Mouse (Mus musculus) G1E (cell line): ENCODE data around the gene Scn1b. TPM values are rescaled to one million over a fixed set of nuclear protein-coding genes. Genes with fewer than 3 reads are reported as not detected.
A peak's percentile ranks its signal among the peaks of the same experiment; 100 is the strongest.

Experiments used
- ATAC-seq: 2 replicates; pipeline ENCODE4 v1.8.0; 2016; ENCODE audit warnings: mild to moderate bottlenecking; ENCODE audit not compliant: insufficient number of reproducible peaks, poor library complexity, low FRiP score, severe bottlenecking; ENCODE audit errors: extremely low read depth
- DNase-seq: peaks from one replicate; pipeline ENCODE4 v3.0.0; 2012; ENCODE audit warnings: low spot score
- H3K27me3 ChIP-seq: 2 replicates; pipeline ENCODE4 v1.6.1; 2012; ENCODE audit warnings: mild to moderate bottlenecking, low read length, inconsistent platforms; ENCODE audit not compliant: insufficient read depth
- H3K36me3 ChIP-seq: replicated peaks from 2 replicates; pipeline ENCODE3; 2012; ENCODE audit warnings: mild to moderate bottlenecking, inconsistent platforms
- H3K4me1 ChIP-seq: 2 replicates; pipeline ENCODE4 v1.6.1; 2012; ENCODE audit warnings: low read depth, low read length, inconsistent platforms, mixed read lengths; ENCODE audit not compliant: insufficient read depth
- H3K4me3 ChIP-seq: 2 replicates; pipeline ENCODE4 v1.5.1; 2012; ENCODE audit warnings: low read depth, mild to moderate bottlenecking, inconsistent platforms, low read length, moderate library complexity, mixed read lengths
- H3K9me3 ChIP-seq: replicated peaks from 2 replicates; pipeline ENCODE4 v1.6.1; 2012; ENCODE audit warnings: inconsistent platforms
- CTCF ChIP-seq: IDR thresholded peaks from 2 replicates; pipeline ENCODE4 v1.5.1; 2012; ENCODE audit warnings: low read depth, low read length, inconsistent platforms, mixed read lengths
- GATA1 ChIP-seq: IDR thresholded peaks from 2 replicates; pipeline ENCODE4 v1.6.1; 2012; ENCODE audit warnings: borderline replicate concordance, low read length, inconsistent platforms, mixed read lengths
- GATA2 ChIP-seq: IDR thresholded peaks from 2 replicates; pipeline ENCODE4 v1.6.1; 2012; ENCODE audit warnings: low read depth, low read length, inconsistent platforms, borderline replicate concordance
- POLR2AphosphoS5 ChIP-seq: IDR thresholded peaks from 2 replicates; pipeline ENCODE4 v1.6.1; 2012; ENCODE audit warnings: low read depth, low read length, inconsistent platforms; ENCODE audit not compliant: insufficient replicate concordance
- TAL1 ChIP-seq: conservative IDR thresholded peaks from 2 replicates; pipeline ENCODE4 v1.6.1; 2012; ENCODE audit warnings: low read depth, low read length, inconsistent platforms, mixed read lengths
- polyA plus RNA-seq: library from polyadenylated mRNA; stranded (reverse); fragments of >175 nt; gene quantifications from 2 replicates; pipeline ENCODE4 v1.2.3, GENCODE M21; 2012
- total RNA-seq, 2 experiments: library from RNA; stranded (forward) in 1 of 2; stranded (reverse) in 1 of 2; fragments of 200-1000 nt in 1 of 2; fragments of >200 nt in 1 of 2; fragmentation: Nextera tagmentation in 1 of 2; gene quantifications; 2 replicates each; pipeline ENCODE4 v1.2.3; 2014 to 2017

Scn1b gene
- total and polyA plus RNA-seq, 3 experiments, result not detected

GRCm38 (mm10) chr7:31149751-31150565 is 23.2 kb upstream of the Scn1b start:
- no peaks in the 10 kb centered on the region for H3K27me3 ChIP-seq
- TF ChIP-seq TAL1, result no peak
- no peak for TF ChIP-seq CTCF
- TF ChIP-seq GATA1, result no peak
- no peak for TF ChIP-seq GATA2
- TF ChIP-seq POLR2AphosphoS5, result no peak
- H3K4me1 ChIP-seq, result peaks cover 47% of the 10 kb centered on the region
- H3K36me3 ChIP-seq, result peaks cover 29% of the 10 kb centered on the region
- no peak for DNase-seq
- H3K4me3 ChIP-seq, result peak overlapping the region; percentile 79
- peaks cover 41% of the 10 kb centered on the region for H3K9me3 ChIP-seq
- ATAC-seq, result no peak

DNA sequence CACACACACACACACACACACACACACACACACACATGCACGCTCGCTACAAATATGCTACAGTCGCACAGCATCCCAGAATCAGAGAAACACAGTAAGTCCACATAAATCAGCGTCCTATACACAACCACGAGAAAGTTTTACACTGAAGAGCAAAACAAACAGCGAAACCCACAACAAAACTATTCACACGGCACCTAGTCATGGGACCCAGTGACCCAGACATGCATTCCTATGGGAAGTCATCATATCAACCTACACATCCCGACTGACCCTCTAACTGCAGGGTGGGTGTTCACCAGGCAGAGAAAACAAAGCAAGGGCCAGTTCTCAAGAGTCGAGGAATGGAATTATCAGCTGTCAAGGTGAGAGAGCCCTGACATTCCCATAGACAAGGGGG is 22.5 kb upstream of the Scn1b start:
- Histone ChIP-seq H3K27me3 (no peaks in the 10 kb centered on the region), H3K36me3 (peaks cover 32% of the 10 kb centered on the region), H3K4me3 (peak overlapping the region; percentile 79; the same call in 1 of the 2 replicates), H3K9me3 (peaks cover 42% of the 10 kb centered on the region), H3K4me1 (peaks cover 44% of the 10 kb centered on the region)
- no peak for TF ChIP-seq POLR2AphosphoS5
- TF ChIP-seq GATA2, result no peak
- TF ChIP-seq GATA1, result no peak
- ATAC-seq (no peak), DNase-seq (no peak)

DNA sequence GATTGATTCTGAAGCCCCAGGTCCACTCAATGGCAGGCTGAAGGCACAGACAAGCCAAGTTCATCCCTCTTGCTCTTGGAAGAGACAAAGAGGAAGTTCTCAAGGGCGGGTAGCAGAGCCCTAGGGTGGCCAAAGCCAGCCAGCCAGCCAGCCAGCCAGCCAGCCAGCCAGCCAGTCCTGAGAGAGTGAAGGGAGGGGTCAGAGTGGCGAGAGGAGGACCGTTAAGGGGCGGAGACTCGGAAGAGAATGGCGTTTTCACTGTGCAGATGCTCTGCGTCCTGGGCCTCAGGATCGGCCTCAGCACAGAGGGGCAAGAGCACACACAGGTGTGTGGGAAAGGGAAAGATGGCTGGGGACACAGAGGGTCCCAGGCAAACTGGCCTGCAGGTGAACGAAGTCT is 22.0 kb upstream of the Scn1b start:
- no peak for TF ChIP-seq TAL1
- no peak for TF ChIP-seq CTCF
- no peak for TF ChIP-seq POLR2AphosphoS5
- TF ChIP-seq GATA2, result no peak
- no peak for TF ChIP-seq GATA1

GRCm38 (mm10) chr7:31148086-31148485 is 21.3 kb upstream of the Scn1b start:
- ATAC-seq (peak; percentile 45; the same call in 1 of the 2 replicates), DNase-seq (no peak)
- Histone ChIP-seq H3K4me3 (peak overlapping the region; percentile 64; the same call in 1 of the 2 replicates), H3K36me3 (peaks cover 42% of the 10 kb centered on the region), H3K9me3 (peaks cover 51% of the 10 kb centered on the region), H3K4me1 (peaks cover 44% of the 10 kb centered on the region), H3K27me3 (no peaks in the 10 kb centered on the region)
- TF ChIP-seq GATA1 (no peak), GATA2 (no peak), POLR2AphosphoS5 (no peak), TAL1 (no peak), CTCF (no peak)

More for the DNA sequence above, 22.0 kb upstream of the Scn1b start:
- Histone ChIP-seq H3K27me3 (no peaks in the 10 kb centered on the region), H3K36me3 (peaks cover 35% of the 10 kb centered on the region), H3K4me1 (peaks cover 44% of the 10 kb centered on the region), H3K4me3 (peak overlapping the region; percentile 64; the same call in 1 of the 2 replicates), H3K9me3 (peaks cover 45% of the 10 kb centered on the region)
- peak; percentile 60 for ATAC-seq
- peak; percentile 43 for DNase-seq

DNA sequence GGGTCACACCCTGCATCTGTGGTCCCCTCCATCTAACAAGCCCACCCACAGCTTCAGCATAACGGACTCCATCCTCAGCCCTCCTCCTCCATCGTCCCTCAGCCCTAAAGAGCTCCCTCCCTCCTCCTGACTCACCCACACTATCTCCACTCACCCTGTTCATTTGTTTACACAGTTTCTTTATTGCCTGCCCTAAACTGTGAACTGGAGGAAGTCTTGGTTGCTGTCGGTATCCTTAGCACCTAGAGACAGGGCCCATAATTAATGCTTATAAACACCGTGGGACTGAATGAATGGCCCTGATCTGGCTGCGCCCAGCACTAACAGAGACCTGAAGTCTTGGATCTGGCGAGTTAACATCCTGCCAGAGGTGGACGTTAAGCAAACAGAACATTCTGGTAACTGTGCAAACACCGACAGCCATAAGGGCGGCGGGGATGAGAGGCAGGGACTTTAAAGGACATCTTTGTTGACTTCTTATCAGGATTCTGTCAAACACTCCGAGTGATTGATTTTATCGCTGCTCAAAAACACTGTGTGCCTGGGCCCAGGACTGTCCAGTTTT is 18.9 kb upstream of the Scn1b start:
- peaks cover 66% of the 10 kb centered on the region for H3K36me3 ChIP-seq
- H3K4me3 ChIP-seq, result no peak overlapping the region
- DNase-seq (no peak), ATAC-seq (no peak)
- no peaks in the 10 kb centered on the region for H3K27me3 ChIP-seq
- TF ChIP-seq POLR2AphosphoS5 (no peak), GATA1 (no peak)
- peaks cover 32% of the 10 kb centered on the region for H3K4me1 ChIP-seq
- peaks cover 57% of the 10 kb centered on the region for H3K9me3 ChIP-seq

DNA sequence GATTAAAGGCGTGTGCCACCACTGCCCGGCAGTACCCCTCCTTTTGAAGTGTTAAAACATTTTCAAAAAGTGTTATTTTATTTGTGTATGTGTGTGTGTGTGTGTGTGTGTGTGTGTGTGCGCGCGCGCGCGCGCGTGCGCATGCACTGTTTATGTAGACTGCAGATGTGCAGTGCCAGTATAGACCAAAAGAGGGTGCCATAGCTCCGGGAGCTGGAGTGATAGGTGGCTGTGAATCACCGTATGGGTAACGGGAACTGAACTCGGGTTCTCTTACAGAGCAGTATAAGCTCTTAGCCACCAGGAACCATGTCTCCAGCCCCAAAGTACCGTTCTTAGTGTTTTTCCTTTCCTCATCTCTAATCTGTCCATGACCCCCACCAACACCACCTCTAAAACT is 18.1 kb upstream of the Scn1b start:
- ATAC-seq (no peak), DNase-seq (no peak)
- Histone ChIP-seq H3K4me3 (no peak overlapping the region), H3K9me3 (peaks cover 56% of the 10 kb centered on the region), H3K36me3 (peaks cover 74% of the 10 kb centered on the region), H3K4me1 (peaks cover 30% of the 10 kb centered on the region), H3K27me3 (no peaks in the 10 kb centered on the region)
- TF ChIP-seq GATA2, result no peak
- TF ChIP-seq CTCF, result no peak
- TF ChIP-seq GATA1, result no peak
- TF ChIP-seq TAL1, result no peak
- no peak for TF ChIP-seq POLR2AphosphoS5
